Mouse (Mus musculus): ENCODE measurements around the gene Mfsd1.

DNA sequence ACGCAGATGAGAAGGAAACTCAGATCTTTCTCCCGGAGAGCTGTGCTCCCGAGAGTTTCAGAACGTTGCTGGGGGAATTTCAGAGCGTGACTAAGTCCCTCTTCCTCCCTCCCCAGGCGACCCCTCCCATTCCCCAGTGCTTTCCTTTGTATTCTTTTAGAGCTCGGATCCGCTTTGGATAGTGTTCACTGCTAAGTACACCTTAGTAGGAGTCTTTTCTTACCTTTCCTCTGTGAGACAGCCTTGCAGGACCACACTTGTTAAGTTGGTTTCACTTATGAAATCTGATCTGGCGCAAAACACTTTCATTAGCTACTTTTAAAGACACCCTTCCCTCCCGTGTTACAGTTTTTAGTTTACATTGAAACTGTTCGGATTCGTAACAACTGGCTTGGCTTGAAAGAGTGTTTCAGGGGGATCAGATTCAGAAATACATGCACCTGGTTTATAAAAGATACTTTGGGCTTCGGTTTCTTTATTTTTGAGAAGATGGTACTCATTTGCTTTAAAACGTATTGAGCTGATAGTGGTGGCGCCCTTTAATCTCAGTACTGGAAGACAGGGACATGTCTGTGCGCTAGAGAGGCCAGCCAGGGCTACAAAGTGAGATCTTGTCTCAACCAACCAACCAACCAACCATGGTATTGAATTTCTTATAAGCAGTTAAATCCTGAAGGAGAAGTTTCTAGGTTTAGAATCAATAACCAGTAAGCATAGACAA, 744 bp downstream of the Mfsd1 start:
- TF ChIP-seq EP300 (IDR thresholded peaks at IDR 0.05; ENCODE audit: low read depth): no peak
- TF ChIP-seq CTCF (IDR thresholded peaks at IDR 0.05; ENCODE audit: low read depth): no peak
